Mouse (Mus musculus) stomach, postnatal 0 days (tissue): ENCODE results near the gene Primpol. TPM values are rescaled to one million over a fixed set of nuclear protein-coding genes. Genes with fewer than 3 reads are reported as not detected.

ENCODE experiments used
- ATAC-seq: fragments of 200-750 bp; cut with Nextera tagmentation; 2 replicates; pipeline ENCODE4 v1.8.0; 2017; ENCODE audit not compliant: low FRiP score, low TSS enrichment
- DNase-seq: peaks from one replicate; pipeline ENCODE4 v3.0.0-alpha.2; 2016; ENCODE audit warnings: low spot score
- H3K27ac ChIP-seq: fragments of 300-500 bp; sonication (generic); replicated peaks from 2 replicates; pipeline ENCODE4 v1.5.1; 2014; ENCODE audit warnings: mild to moderate bottlenecking, control low read depth
- H3K27me3 ChIP-seq: fragments of 300-500 bp; sonication (generic); 2 replicates; pipeline ENCODE4 v1.6.1; 2014; ENCODE audit warnings: low read length; ENCODE audit not compliant: control insufficient read depth, insufficient read depth
- H3K36me3 ChIP-seq: fragments of 300-500 bp; sonication (generic); 2 replicates; pipeline ENCODE4 v1.6.1; 2014; ENCODE audit warnings: low read length, mixed read lengths; ENCODE audit not compliant: control insufficient read depth, insufficient read depth
- H3K4me1 ChIP-seq: fragments of 300-500 bp; sonication (generic); replicated peaks from 2 replicates; pipeline ENCODE4 v1.6.1; 2014; ENCODE audit warnings: antibody characterized with exemption; ENCODE audit not compliant: control insufficient read depth, insufficient read depth
- H3K4me2 ChIP-seq: fragments of 300-500 bp; sonication (generic); replicated peaks from 2 replicates; pipeline ENCODE4 v1.6.1; 2014; ENCODE audit warnings: low read depth, mild to moderate bottlenecking, control low read depth, moderate library complexity
- H3K4me3 ChIP-seq: fragments of 300-500 bp; sonication (generic); 2 replicates; pipeline ENCODE4 v1.5.1; 2014; ENCODE audit warnings: low read depth, low read length, control low read depth
- H3K9ac ChIP-seq: fragments of 300-500 bp; sonication (generic); 2 replicates; pipeline ENCODE4 v1.6.1; 2014; ENCODE audit warnings: mild to moderate bottlenecking, low read length, control low read depth, mixed read lengths
- H3K9me3 ChIP-seq: fragments of 300-500 bp; sonication (generic); 2 replicates; pipeline ENCODE4 v1.6.1; 2016; ENCODE audit warnings: low read length; ENCODE audit not compliant: control insufficient read depth
- CTCF ChIP-seq: IDR thresholded peaks from 2 replicates; pipeline ENCODE4 v1.5.1; 2016; ENCODE audit warnings: antibody characterized with exemption, low read depth, mild to moderate bottlenecking, moderate library complexity
- EP300 ChIP-seq: optimal IDR thresholded peaks from 2 replicates; pipeline ENCODE3; 2016; ENCODE audit warnings: antibody characterized with exemption
- WGBS: fragments of 180-500 bp; shearing (Covaris S2); extraction: QIAGEN DNeasy Blood & Tissue Kit; methylation state at CpG from one replicate; pipeline ENCODE4 v1.1.7; 2014; 5-methylcytosine and 5-hydroxymethylcytosine counted together
- polyA plus RNA-seq: library from polyadenylated mRNA; unstranded; fragments of >200 nt; fragmentation: Nextera tagmentation; extraction: Ambion mirVana; gene quantifications from 2 replicates; pipeline ENCODE4 v1.2.1, GENCODE M21; 2015

The Primpol gene
- polyA plus RNA-seq, 1 experiment from 2014 or later, result 4.0 TPM

DNA sequence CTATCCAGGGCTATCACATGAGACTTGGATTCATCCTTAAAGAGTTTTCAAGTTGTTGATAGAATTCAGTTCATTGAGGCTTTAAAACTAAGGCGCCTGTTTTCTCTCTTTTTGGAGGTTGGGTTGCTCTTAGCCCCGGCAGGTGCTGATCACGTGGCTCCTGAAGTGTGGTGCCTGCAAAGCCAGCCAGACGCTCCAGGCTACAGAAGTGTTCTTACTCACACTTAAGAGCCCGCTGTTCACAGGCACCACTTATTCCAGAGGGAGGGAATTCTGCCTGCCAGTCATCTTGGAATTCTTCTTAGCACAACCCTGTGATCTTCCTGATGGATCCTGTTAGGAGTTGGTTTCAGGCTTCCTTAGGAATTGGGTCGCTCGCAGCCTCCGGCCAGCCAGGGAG is 49.1 kb downstream of the Primpol start:
- H3K4me2 ChIP-seq, result no peak overlapping the region
- no peak overlapping the region for H3K9ac ChIP-seq
- no peaks in the 10 kb centered on the region for H3K36me3 ChIP-seq
- H3K4me1 ChIP-seq, result no peaks in the 10 kb centered on the region
- H3K4me3 ChIP-seq, result no peak overlapping the region
- no peak overlapping the region for H3K27ac ChIP-seq
- DNase-seq (no peak), ATAC-seq (no peak)
- TF ChIP-seq CTCF (no peak), EP300 (no peak)
- WGBS, result 91% methylated on average over 8 of the region's 8 CpGs
- H3K27me3 ChIP-seq, result no peaks in the 10 kb centered on the region
- no peaks in the 10 kb centered on the region for H3K9me3 ChIP-seq

DNA sequence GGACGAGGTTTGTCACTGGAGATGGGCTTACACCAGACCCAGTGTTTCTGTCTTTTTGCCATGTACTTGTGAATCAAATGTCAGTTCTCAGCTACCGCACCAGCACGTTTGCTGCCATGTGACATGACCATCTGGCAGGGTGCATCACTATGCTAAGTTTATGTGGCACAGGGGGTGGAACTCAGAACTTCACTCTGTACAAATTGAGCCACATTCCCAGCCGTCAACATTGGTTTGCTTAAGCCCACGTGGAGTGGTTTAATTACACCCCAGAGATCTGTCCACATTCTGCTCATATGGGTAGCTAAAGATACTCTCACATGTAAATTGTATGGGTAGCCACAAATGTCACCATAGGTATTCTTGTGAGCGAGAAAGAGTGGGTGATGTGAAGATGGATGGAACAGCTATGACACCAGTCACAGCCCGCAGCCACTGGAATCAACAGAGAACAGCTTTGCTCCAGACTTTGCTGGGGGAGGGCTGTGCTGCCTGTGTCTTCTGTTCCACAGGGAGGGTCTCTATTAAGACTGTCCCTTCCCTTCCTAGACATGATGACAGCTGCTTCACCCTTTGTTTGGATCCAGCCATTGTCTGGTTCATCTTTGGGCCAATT is 50.0 kb downstream of the Primpol start:
- Histone ChIP-seq H3K4me3 (no peak overlapping the region), H3K27ac (no peak overlapping the region), H3K27me3 (no peaks in the 10 kb centered on the region), H3K9me3 (no peaks in the 10 kb centered on the region), H3K36me3 (no peaks in the 10 kb centered on the region), H3K9ac (no peak overlapping the region), H3K4me1 (no peaks in the 10 kb centered on the region), H3K4me2 (no peak overlapping the region)
- ATAC-seq (no peak), DNase-seq (no peak)
- WGBS, result 83% methylated on average over 7 of the region's 7 CpGs
- TF ChIP-seq EP300, result no peak
- TF ChIP-seq CTCF, result no peak

DNA sequence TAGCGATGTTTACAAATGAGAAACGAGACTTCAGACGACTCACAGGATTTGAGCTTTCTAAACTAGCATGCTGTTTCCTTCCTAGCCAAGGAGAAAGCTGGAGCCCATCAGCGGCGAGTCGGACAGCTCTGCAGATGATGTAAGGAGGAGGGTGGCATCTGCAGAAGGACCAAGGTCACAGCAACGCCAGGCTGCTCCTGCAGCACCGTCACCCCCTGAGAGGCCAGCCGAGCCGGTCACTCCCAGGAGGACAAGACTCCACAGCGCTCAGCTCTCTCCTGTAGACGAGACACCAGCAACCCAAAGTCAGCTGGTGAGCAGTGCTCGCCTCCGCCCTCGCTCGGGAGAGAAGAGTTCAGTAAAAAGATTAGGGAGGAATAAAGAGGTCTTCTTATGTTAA is 54.7 kb downstream of the Primpol start:
- Histone ChIP-seq H3K36me3 (no peaks in the 10 kb centered on the region), H3K27ac (no peak overlapping the region), H3K9ac (no peak overlapping the region), H3K4me1 (no peaks in the 10 kb centered on the region), H3K4me3 (no peak overlapping the region), H3K27me3 (no peaks in the 10 kb centered on the region), H3K9me3 (no peaks in the 10 kb centered on the region), H3K4me2 (no peak overlapping the region)
- no peak for ATAC-seq
- 84% methylated on average over 16 of the region's 16 CpGs for WGBS
- no peak for DNase-seq
- TF ChIP-seq CTCF, result no peak
- TF ChIP-seq EP300, result no peak

DNA sequence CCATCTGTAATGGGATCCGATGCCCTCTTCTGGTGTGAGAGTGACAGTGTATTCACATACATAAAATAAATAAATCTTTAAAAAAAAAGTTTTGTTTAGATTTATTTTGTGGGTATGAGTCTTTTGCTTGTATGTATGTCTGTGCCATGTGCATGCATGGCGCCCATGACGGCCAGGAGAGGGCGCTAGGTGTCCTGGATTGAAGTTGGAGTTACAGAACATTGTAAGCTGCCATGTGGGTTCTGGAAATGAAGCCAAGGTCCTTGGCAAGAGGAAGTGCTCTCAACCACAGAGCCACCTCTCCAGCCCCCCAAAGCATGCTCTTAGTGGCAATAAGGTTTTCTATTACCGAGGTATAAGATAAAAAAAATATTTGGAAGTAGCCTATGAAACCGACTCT is 57.6 kb downstream of the Primpol start:
- ATAC-seq, result no peak
- Histone ChIP-seq H3K4me2 (no peak overlapping the region), H3K27ac (no peak overlapping the region), H3K36me3 (no peaks in the 10 kb centered on the region; the same call in 1 of the 2 replicates), H3K4me1 (no peaks in the 10 kb centered on the region), H3K27me3 (no peaks in the 10 kb centered on the region), H3K9ac (no peak overlapping the region), H3K4me3 (no peak overlapping the region), H3K9me3 (no peaks in the 10 kb centered on the region)
- TF ChIP-seq EP300 (no peak), CTCF (peak; percentile 70)
- peak; percentile 52 for DNase-seq
- WGBS, result 78% methylated on average over 6 of the region's 6 CpGs

DNA sequence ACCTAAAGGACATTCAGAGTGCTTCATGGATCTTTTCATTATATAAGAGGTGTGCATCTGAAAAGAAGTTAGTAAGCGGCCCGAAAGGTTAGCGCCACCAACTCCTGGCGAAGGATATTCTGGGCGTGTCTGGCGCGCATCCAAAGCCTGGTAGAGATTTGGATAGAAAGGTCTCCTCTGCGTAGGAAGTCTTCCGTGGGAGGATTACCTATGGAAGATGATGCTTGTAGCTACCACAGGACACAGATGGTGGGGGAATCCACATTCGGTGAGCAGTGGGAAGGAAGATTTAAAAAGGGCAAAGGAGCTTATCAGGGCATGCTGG is 64.6 kb downstream of the Primpol start:
- WGBS, result 3% methylated on average over 10 of the region's 10 CpGs
- peak overlapping the region; percentile 63 for H3K4me3 ChIP-seq
- H3K27me3 ChIP-seq, result no peaks in the 10 kb centered on the region
- DNase-seq, result no peak
- H3K36me3 ChIP-seq, result no peaks in the 10 kb centered on the region; the same call in 1 of the 2 replicates
- no peaks in the 10 kb centered on the region for H3K9me3 ChIP-seq
- H3K9ac ChIP-seq, result peak overlapping the region; percentile 65
- peak overlapping the region; percentile 78 for H3K4me2 ChIP-seq
- no peak for ATAC-seq
- no peaks in the 10 kb centered on the region for H3K4me1 ChIP-seq
- no peak for TF ChIP-seq CTCF
- TF ChIP-seq EP300, result no peak
- H3K27ac ChIP-seq, result peak overlapping the region; percentile 58; the same call in 1 of the 2 replicates

DNA sequence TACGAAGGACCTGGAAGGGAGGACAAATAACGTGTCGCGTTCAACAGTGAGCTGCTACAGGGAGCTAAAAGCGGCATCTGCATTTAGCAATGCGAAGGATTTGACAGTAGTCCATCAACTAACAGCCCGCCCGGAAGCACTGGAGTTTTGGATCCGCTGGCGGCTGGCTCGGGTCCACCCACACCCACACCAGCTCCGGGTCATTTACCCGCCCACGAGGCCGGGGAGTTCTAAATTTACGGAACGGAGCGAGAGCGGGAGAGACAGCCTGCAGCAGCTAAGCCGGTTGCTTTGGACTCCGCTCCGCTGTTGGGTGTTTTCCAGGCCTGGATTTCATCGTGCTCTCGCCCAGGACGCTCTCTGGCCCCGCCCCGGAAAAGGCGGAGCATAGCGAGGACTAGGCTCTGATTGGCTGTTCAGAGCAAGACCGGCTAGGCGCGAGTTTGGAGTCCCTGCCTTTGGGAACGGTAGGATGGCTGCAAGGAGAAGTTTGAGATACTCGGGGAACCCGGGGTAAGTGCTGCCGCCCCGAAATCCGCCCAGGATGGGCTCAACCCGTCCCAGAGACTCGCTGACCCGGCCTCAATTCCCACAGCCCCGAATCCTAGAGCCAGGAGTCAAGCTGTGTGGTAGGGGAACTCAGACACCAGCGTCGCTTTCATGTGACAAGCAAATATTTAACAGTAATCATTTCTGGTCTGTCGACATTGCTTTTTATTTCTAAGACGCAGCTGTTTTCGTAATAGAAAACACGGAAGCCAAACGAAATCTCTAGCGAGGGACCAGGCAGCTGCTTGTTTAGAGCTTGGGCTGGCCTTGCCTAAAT is 65.2 kb downstream of the Primpol start, which contains the start of gene Cenpu:
Gene Cenpu (plus strand): TSS at position 414 of the 826 bp plus-strand sequence.
- Histone ChIP-seq H3K4me2 (peak within 1 kb of the TSS; percentile 78), H3K4me3 (peak within 1 kb of the TSS; percentile 63), H3K27me3 (no peaks in the 10 kb centered on the region), H3K36me3 (no peaks in the 10 kb centered on the region; the same call in 1 of the 2 replicates), H3K9me3 (no peaks in the 10 kb centered on the region), H3K4me1 (no peaks in the 10 kb centered on the region), H3K27ac (peak within 1 kb of the TSS; percentile 58; the same call in 1 of the 2 replicates), H3K9ac (peak within 1 kb of the TSS; percentile 65)
- DNase-seq (peak; percentile 99), ATAC-seq (peak; percentile 98)
- peak; percentile 94 for TF ChIP-seq EP300
- 0 out of 2 replicates have a peak, but pooled peaks have one; percentile 6 for TF ChIP-seq CTCF
- under 1% methylated on average over 50 of the region's 50 CpGs for WGBS
